Mouse (Mus musculus): ENCODE measurements around the gene Smpdl3b.

DNA sequence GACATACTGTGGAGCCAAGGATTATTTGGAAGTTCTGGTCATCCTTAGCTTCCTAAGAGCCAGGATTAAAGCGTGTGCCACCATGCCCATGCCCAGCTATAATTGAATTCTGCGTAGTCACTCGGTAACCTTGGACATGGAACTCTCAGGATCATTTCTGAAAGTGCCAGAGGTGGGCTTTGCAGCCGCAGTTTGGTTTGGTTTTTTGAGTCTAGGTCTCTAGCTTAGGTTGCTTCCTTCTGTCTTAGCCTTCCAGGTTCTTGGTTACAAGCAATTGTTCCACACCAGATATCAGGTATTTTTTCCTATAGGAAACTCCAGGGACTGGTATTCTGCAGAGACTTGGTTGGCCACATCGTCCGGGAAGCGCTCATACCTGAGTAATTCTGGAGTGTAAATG, 43.9 kb downstream of the Smpdl3b start:
- TF ChIP-seq CTCF (IDR thresholded peaks at IDR 0.05; ENCODE audit: low read depth, low read length) (no peak), POLR2A (IDR thresholded peaks at IDR 0.05; ENCODE audit: extremely low read depth, insufficient read depth, low read length) (no peak)
